Mouse (Mus musculus) c-Kit-positive CD71-positive TER-119-negative erythroid progenitor cells, embryonic 14.5 days (primary cell): ENCODE results near the gene Olfr341.

Experiments
- DNase-seq: peaks from one replicate; pipeline ENCODE4 v3.0.0-alpha.2; 2013; ENCODE audit warnings: low read depth

The Olfr341 gene

DNA sequence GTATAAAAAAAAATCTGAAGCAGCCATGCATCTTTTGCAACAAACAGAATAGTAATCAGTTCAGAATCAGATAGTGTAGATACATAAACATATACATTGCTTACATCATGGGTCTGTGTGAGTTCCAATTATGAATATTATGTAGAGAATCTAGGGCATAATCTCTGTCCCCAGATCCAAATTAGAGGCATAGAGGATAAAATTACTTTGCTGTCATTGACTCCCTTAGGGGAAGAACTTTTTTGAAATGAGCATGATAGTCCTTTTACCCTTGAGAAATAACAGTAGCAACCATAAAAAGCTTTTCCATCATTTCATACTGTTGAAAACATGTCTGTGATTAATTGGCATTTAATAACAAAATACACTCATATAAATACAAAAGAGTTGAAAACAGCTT, at the start of gene Olfr341:
Gene Olfr341, minus strand, starts transcription at position 101 of the 400 bp plus-strand sequence.
- DNase-seq, result no peak

DNA sequence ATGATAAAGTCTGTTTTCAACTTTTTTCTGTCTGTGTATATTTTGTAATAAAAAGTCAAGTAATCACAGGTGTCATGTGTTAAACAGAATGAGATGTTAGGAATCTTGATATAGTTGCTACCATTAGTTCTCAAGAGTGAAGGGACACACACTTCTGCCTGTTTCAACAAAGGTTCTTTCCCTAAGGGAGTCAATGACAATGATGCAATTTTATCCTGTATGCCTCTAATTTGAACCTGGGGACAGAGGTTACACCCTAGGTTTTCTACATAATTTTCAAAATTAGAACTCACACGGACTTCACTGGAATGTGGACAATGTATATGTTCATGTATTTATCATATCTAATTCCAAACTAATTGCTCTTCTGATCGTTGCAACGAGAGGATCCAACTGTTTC, 42.4 kb upstream of the Olfr341 start, which contains the start of gene Olfr342:
Gene Olfr342, plus strand, starts transcription at position 301 of the 400 bp plus-strand sequence.
- no peak for DNase-seq

DNA sequence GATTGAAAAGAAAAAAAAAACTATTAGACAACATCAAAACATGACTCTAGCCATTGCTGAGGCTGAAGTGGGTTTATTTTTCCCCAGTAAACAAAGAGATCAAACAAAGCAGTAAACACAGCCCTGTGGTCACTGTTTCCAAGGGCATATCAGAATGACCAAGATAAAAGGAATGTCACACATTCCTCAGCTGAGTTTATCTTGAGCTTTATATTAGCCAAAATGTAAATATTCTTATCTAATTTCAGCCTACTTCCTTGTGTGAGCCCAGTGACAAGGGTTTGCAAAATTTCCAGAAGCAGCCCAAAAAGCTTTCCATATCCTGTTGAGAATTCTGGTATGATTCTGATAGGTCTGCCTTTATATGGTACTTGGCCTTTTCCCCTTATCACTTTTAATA, 8.6 kb downstream of the Olfr341 start:
- DNase-seq, result no peak

DNA sequence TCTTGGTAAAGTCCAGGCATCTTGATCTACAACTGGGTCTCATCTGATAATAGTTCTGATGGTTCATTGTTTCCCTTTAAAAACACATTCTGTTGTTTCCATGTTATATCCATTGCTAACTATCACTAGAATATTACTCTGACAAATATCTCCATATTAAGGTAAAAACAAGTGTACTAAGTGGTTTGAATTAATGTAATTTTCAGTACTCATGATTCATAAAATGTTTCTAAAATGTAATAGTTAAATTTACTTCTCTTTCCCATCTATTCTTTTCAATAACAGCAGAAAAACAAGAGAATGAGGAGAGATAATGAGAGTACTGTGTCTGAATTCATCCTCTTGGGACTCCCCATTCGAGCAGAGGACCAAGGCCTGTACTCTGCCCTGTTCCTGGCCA, 30.0 kb downstream of the Olfr341 start, which contains the start of gene Olfr340:
Gene Olfr340, plus strand, starts transcription at position 301 of the 400 bp plus-strand sequence.
- DNase-seq, result no peak
